Mouse (Mus musculus) lung, embryonic 15.5 days (tissue): Measurements from ENCODE around the gene Map3k14. TPM values are rescaled to one million over a fixed set of nuclear protein-coding genes. Genes with fewer than 3 reads are reported as not detected.

ENCODE experiments used
- ATAC-seq: fragments of 200-750 bp; cut with Nextera tagmentation; 2 replicates; pipeline ENCODE4 v1.8.0; 2017; ENCODE audit warnings: moderate number of reproducible peaks, borderline replicate concordance; ENCODE audit not compliant: low FRiP score, low TSS enrichment; ENCODE audit errors: extremely low read depth
- H3K27ac ChIP-seq: fragments of 300-500 bp; sonication (generic); 2 replicates; pipeline ENCODE4 v1.5.1; 2015; ENCODE audit warnings: moderate library complexity, mild to moderate bottlenecking, inconsistent platforms
- H3K27me3 ChIP-seq: fragments of 300-500 bp; sonication (generic); 2 replicates; pipeline ENCODE4 v1.6.1; 2015; ENCODE audit warnings: inconsistent platforms
- H3K36me3 ChIP-seq: fragments of 300-500 bp; sonication (generic); 2 replicates; pipeline ENCODE4 v1.6.1; 2015; ENCODE audit warnings: inconsistent platforms
- H3K4me1 ChIP-seq: fragments of 300-500 bp; sonication (generic); 2 replicates; pipeline ENCODE4 v1.6.1; 2015; ENCODE audit warnings: inconsistent platforms
- H3K4me2 ChIP-seq: fragments of 300-500 bp; sonication (generic); 2 replicates; pipeline ENCODE4 v1.6.1; 2015; ENCODE audit warnings: inconsistent platforms, mild to moderate bottlenecking, moderate library complexity
- H3K4me3 ChIP-seq: fragments of 300-500 bp; sonication (generic); 2 replicates; pipeline ENCODE4 v1.5.1; 2015; ENCODE audit warnings: mild to moderate bottlenecking, inconsistent platforms
- H3K9ac ChIP-seq: fragments of 300-500 bp; sonication (generic); 2 replicates; pipeline ENCODE4 v1.6.1; 2015; ENCODE audit warnings: inconsistent platforms
- H3K9me3 ChIP-seq: fragments of 300-500 bp; sonication (generic); 2 replicates; pipeline ENCODE4 v1.6.1; 2016; ENCODE audit warnings: inconsistent platforms
- WGBS: fragments of 180-500 bp; shearing (Covaris S2); methylation state at CpG from one replicate; pipeline ENCODE4 v1.1.7; 2015; 5-methylcytosine and 5-hydroxymethylcytosine counted together
- polyA plus RNA-seq: library from polyadenylated mRNA; unstranded; fragments of >200 nt; fragmentation: Nextera tagmentation; extraction: Ambion mirVana; gene quantifications from 2 replicates; pipeline ENCODE4 v1.2.1, GENCODE M21; 2015

Map3k14 gene
- polyA plus RNA-seq, 1 experiment from 2014 or later: 3.5 TPM

DNA sequence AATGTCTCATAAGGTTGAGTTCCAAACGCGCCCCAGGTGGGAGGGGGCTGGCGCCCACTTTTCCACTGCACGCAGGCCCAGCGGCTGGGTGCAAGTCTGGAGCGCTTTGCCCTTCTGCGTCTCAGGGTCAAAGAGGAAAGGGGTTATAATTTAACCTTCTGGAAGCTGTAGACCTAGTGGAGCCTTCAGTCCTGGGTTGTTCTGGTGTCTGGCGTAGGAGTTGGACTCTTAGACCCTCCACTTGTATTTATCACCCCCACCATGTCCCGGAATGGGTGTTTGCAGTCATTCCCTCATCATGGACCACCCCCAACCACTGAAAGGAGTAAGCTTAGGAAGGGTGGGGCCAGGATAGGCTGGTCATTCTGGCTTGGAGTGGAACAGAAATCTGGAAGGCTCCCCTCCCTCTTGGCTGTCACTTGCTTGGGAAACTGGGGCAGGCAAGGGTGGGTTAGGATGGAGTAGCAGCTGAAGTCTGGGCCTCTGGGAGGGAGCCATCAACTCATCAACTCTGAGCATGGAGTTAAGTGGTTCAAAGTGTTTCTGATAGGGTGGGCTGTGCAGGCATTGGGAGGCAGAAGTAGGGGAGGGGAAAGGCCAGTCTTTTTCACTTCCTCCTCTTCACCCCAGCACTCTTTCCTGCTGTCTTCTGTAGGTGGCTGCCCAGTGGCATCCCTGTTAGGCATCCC lies 95.4 kb downstream of the Map3k14 start:
- no peaks in the 10 kb centered on the region for H3K36me3 ChIP-seq
- H3K4me1 ChIP-seq: peaks cover 12% of the 10 kb centered on the region
- H3K9me3 ChIP-seq: no peaks in the 10 kb centered on the region
- peak overlapping the region; percentile 54 for H3K4me3 ChIP-seq
- 35% methylated on average over 9 of the region's 9 CpGs for WGBS
- no peak overlapping the region for H3K27ac ChIP-seq
- peaks cover 49% of the 10 kb centered on the region for H3K27me3 ChIP-seq
- H3K4me2 ChIP-seq: peak overlapping the region; percentile 98
- no peak overlapping the region for H3K9ac ChIP-seq
- no peak for ATAC-seq

GRCm38 (mm10) chr11:103171286-103171620 lies 96.0 kb downstream of the Map3k14 start:
- Histone ChIP-seq H3K27ac (no peak overlapping the region), H3K9ac (peak overlapping the region; percentile 36), H3K9me3 (no peaks in the 10 kb centered on the region), H3K4me3 (peak overlapping the region; percentile 54), H3K27me3 (peaks cover 49% of the 10 kb centered on the region), H3K4me1 (peaks cover 12% of the 10 kb centered on the region), H3K4me2 (peak overlapping the region; percentile 98), H3K36me3 (no peaks in the 10 kb centered on the region)
- WGBS: 2% methylated on average over 23 of the region's 23 CpGs
- no peak for ATAC-seq

- peak; percentile 12; the same call in 1 of the 2 replicates for ATAC-seq
- H3K4me3 ChIP-seq: peak within 1 kb of the TSS; percentile 54
- H3K4me1 ChIP-seq: peaks cover 12% of the 10 kb centered on the region
- peaks cover 49% of the 10 kb centered on the region for H3K27me3 ChIP-seq
- peak within 1 kb of the TSS; percentile 36 for H3K9ac ChIP-seq
- no peaks in the 10 kb centered on the region for H3K9me3 ChIP-seq
- H3K4me2 ChIP-seq: peak within 1 kb of the TSS; percentile 98
- 1% methylated on average over 61 of the region's 84 CpGs for WGBS
- no peak within 1 kb of the TSS for H3K27ac ChIP-seq
- no peaks in the 10 kb centered on the region for H3K36me3 ChIP-seq
These were observed 96.6 kb downstream of the Map3k14 start, which contains the start of gene Fmnl1 for GRCm38 (mm10) chr11:103170494-103171285. Fmnl1 (plus strand) TSS chr11:103171107.

DNA sequence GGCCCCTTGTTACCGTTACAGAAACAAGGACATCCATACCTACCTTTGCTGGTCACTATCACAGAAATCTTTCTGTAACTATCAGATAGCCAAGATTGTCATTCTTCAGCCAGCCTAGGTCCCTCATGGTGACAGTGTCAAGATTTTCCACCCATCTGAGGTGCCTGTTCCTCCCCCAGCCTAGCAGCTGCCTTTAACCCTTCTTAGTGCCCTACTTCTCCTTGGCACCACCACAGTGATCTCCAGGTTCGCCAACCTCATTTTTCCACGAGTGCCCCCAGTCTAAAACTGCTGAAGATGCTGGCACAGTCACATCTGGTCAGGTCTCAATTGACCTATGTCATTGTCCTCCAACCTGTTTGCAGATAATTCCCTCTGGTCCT lies 97.2 kb downstream of the Map3k14 start:
- peak overlapping the region; percentile 54 for H3K4me3 ChIP-seq
- H3K27me3 ChIP-seq: peaks cover 49% of the 10 kb centered on the region
- H3K4me1 ChIP-seq: peaks cover 12% of the 10 kb centered on the region
- 37% methylated on average over 3 of the region's 3 CpGs for WGBS
- no peak overlapping the region for H3K27ac ChIP-seq
- peak overlapping the region; percentile 98 for H3K4me2 ChIP-seq
- no peak for ATAC-seq
- H3K9me3 ChIP-seq: no peaks in the 10 kb centered on the region
- H3K9ac ChIP-seq: no peak overlapping the region
- H3K36me3 ChIP-seq: no peaks in the 10 kb centered on the region

Other genes with a start within 250 kb of the Map3k14 start
- gene Nmt1, start 239.3 kb downstream of the Map3k14 start, polyA plus RNA-seq: 56.8 and 59.9 TPM in 2 replicates
- gene Dcakd, start 239.1 kb downstream of the Map3k14 start, polyA plus RNA-seq: 147 and 150 TPM in 2 replicates
- gene Plcd3, start 165.8 kb downstream of the Map3k14 start, polyA plus RNA-seq: 2.5 and 3.6 TPM in 2 replicates
- 15.7 and 18.3 TPM in 2 replicates for gene Acbd4, start 165.8 kb downstream of the Map3k14 start, polyA plus RNA-seq
- 4.4 and 4.5 TPM in 2 replicates for gene Hexim1, start 151.2 kb downstream of the Map3k14 start, polyA plus RNA-seq
- 8.3 and 9.6 TPM in 2 replicates for gene Hexim2, start 135.0 kb downstream of the Map3k14 start, polyA plus RNA-seq
- 2.7 and 3.7 TPM in 2 replicates for gene Fmnl1, start 96.4 kb downstream of the Map3k14 start, polyA plus RNA-seq
- gene 1700023F06Rik, start 58.9 kb downstream of the Map3k14 start, polyA plus RNA-seq: 0.87 and 1.1 TPM in 2 replicates
- gene Spata32, start 49.0 kb downstream of the Map3k14 start, polyA plus RNA-seq: not detected in 2 replicates
- 17.0 and 17.3 TPM in 2 replicates for gene Arhgap27, start 96.2 kb upstream of the Map3k14 start, polyA plus RNA-seq
- gene Plekhm1, start 145.2 kb upstream of the Map3k14 start, polyA plus RNA-seq: 8.3 TPM in 2 replicates
- gene Lrrc37a, start 237.1 kb upstream of the Map3k14 start, polyA plus RNA-seq: not detected in 2 replicates